Mouse (Mus musculus): Measurements from ENCODE around the gene 2410137M14Rik. TPM values are rescaled to one million over a fixed set of nuclear protein-coding genes. Genes with fewer than 3 reads are reported as not detected.

The 2410137M14Rik gene
- polyA plus RNA-seq, 1 experiment from 2014 or later = not detected

DNA sequence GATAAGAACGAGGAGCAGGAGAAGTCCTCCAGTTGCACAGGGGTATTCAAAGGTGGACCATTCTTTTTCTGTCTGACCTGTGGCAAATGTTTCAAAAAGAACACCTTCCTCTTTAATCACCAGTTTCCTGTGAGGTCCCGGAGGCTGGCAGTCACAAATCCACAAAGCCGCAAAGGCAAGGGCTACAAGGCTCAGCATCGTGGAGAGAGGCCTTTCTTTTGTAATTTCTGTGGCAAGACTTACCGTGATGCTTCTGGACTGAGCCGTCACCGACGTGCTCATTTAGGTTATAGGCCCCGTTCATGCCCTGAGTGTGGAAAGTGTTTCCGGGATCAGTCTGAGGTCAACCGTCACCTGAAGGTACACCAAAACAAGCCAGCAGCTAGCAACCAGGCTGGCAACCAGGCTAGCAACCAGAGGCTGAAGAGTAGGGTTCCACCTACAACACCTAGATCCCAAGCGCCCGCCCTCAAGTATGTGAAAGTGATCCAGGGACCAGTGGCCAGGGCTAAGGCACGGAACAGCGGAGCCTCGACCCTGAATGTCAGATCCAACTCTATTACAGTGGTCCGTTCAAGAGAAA, 28.5 kb upstream of the 2410137M14Rik start:
- Histone ChIP-seq H3K9ac (no peak overlapping the region), H3K4me3 (replicated peaks) (no peak overlapping the region), H3K4me1 (peaks cover 4% of the 10 kb centered on the region; the same call in 1 of the 2 replicates), H3K27me3 (no peaks in the 10 kb centered on the region), H3K27ac (no peak overlapping the region), H3K36me3 (peaks cover 64% of the 10 kb centered on the region), H3K9me3 (replicated peaks) (no peaks in the 10 kb centered on the region), H3K4me2 (no peak overlapping the region)
- no peak for ATAC-seq (replicated peaks; ENCODE audit: low FRiP score)
- WGBS = 94% methylated on average over 17 of the region's 17 CpGs

DNA sequence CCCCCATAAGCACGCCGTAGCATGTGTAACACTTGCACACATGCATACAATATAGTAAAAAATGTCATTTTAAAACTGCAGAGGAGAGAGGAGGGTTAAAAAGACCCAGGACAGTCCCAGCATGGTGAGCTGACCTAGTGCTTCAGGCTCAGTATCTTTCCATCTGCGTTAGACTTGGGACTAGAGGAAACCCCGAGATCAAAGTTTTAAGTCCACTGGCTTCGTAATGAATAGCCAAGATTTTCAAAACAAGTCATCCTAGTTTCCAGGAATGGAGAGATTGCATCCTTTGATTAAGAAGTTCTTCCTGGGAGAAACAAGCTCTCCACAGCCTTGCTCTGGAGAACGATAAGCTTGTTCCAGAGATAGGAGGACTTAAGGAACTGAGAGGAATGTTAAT, 27.1 kb upstream of the 2410137M14Rik start:
- WGBS = 81% methylated on average over 6 of the region's 6 CpGs
- no peak for ATAC-seq (replicated peaks; ENCODE audit: low FRiP score)
- no peak overlapping the region for H3K4me2 ChIP-seq
- peaks cover 66% of the 10 kb centered on the region for H3K36me3 ChIP-seq
- H3K9me3 ChIP-seq (replicated peaks) = no peaks in the 10 kb centered on the region
- H3K4me1 ChIP-seq = peaks cover 10% of the 10 kb centered on the region
- H3K4me3 ChIP-seq (replicated peaks) = no peak overlapping the region
- no peak overlapping the region for H3K9ac ChIP-seq
- no peaks in the 10 kb centered on the region for H3K27me3 ChIP-seq
- no peak overlapping the region for H3K27ac ChIP-seq

DNA sequence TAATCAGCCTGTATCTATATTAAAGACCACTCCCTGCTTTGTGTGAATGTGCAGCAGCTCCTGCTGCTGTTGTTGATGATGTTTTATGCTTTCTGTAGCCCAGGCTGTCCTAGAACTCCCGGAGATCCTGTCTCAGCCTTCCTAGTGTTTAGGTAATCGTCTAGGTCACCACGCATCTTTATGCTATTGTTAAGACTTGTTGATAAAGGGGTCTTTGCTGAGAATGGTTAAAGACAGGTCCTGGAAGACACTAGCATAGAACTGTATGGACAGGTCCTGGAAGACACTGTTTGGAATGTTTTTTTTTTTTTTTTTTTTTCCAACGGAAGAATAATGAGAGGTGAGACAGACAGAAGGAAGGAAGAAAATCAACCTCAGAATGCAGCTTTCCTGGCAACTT, 22.3 kb upstream of the 2410137M14Rik start:
- H3K36me3 ChIP-seq = peaks cover 36% of the 10 kb centered on the region
- no peak for ATAC-seq (replicated peaks; ENCODE audit: low FRiP score)
- no peaks in the 10 kb centered on the region for H3K27me3 ChIP-seq
- peak overlapping the region; percentile 80 for H3K4me2 ChIP-seq
- H3K27ac ChIP-seq = no peak overlapping the region
- no peaks in the 10 kb centered on the region for H3K9me3 ChIP-seq (replicated peaks)
- H3K9ac ChIP-seq = peak overlapping the region; percentile 75
- 36% methylated on average over 4 of the region's 4 CpGs for WGBS
- peak overlapping the region; percentile 60 for H3K4me3 ChIP-seq (replicated peaks)
- peaks cover 11% of the 10 kb centered on the region; the same call in 1 of the 2 replicates for H3K4me1 ChIP-seq

DNA sequence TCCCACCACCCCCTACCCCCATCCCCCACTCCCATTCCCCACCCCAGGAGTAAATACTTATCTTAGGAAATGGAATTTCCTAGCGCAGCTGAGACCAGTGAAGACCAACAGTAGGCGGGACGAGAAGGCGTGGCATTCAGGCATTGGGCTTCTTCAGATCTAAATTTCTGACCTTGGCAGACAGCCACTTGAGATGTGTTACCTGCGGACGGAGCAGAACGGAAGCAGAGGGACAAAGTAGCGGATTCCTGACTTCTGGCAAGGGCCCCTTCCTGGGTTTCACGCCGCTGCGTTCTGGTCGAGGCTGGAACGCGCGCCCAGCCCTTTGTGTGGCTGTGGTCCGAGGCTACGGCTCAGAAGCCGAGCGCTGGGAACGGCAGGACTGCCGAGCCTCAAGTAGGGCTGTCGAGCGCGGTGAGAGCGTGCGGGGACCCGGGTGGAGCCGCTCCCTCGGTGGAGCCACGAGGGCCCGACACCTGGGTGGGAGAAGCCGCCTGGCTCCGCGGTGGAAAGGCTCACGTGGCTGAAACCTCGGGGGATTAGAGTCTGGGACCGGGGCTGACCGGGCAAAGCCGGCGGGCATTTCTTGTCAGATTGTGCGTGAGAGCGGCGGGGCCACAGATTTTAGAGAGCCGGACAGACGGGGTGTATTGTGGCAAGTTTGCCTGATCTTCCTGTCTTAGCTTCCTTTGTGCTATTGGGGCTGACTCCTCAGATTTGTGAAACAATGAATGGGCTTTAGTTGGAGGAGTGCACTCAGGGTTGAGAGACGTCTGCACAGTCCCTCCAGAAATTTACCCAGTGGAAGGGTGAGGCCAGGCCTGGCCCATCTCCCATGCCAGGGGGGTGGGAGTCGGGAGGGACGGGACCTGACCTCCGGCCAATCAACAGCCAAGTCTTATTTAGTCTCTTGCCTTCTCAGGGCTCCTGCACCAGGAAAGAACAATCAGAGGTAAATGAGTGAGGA, 21.6 kb upstream of the 2410137M14Rik start:
- Histone ChIP-seq H3K36me3 (peaks cover 29% of the 10 kb centered on the region), H3K4me3 (replicated peaks) (peak overlapping the region; percentile 60), H3K9ac (peak overlapping the region; percentile 75), H3K27ac (peak overlapping the region; percentile 86), H3K4me2 (peak overlapping the region; percentile 80), H3K4me1 (peaks cover 11% of the 10 kb centered on the region; the same call in 1 of the 2 replicates), H3K9me3 (replicated peaks) (no peaks in the 10 kb centered on the region), H3K27me3 (no peaks in the 10 kb centered on the region)
- under 1% methylated on average over 49 of the region's 49 CpGs for WGBS
- peak; percentile 92 for ATAC-seq (replicated peaks; ENCODE audit: low FRiP score)

DNA sequence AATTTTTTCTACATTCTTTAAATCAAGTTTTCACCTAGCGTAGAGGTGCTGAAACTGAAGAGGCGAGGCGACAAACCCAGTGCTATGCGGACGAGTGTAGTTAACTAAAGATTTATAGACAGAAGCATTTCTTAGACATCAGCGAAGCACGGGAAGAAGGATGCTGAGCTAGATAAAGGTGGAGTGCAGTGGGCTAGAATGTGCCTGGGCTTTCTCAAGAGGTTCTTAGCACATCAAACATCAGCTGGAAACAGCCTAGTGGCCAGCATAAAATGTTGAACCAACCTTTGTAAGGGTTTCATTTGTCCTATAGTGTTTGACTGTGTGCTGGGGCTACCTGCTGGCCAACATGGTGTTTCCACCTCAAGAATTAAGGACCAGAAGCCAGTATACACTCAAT, 19.8 kb upstream of the 2410137M14Rik start, which contains the start of gene Zfp57:
Gene Zfp57, plus strand, starts transcription at position 301 of the 400 bp plus-strand sequence.
- Histone ChIP-seq H3K9ac (no peak within 1 kb of the TSS), H3K4me2 (peak within 1 kb of the TSS; percentile 80), H3K9me3 (replicated peaks) (no peaks in the 10 kb centered on the region), H3K4me3 (replicated peaks) (peak within 1 kb of the TSS; percentile 60), H3K27me3 (no peaks in the 10 kb centered on the region), H3K27ac (no peak within 1 kb of the TSS), H3K36me3 (peaks cover 12% of the 10 kb centered on the region), H3K4me1 (peaks cover 11% of the 10 kb centered on the region; the same call in 1 of the 2 replicates)
- no peak for ATAC-seq (replicated peaks; ENCODE audit: low FRiP score)
- 89% methylated on average over 7 of the region's 7 CpGs for WGBS

DNA sequence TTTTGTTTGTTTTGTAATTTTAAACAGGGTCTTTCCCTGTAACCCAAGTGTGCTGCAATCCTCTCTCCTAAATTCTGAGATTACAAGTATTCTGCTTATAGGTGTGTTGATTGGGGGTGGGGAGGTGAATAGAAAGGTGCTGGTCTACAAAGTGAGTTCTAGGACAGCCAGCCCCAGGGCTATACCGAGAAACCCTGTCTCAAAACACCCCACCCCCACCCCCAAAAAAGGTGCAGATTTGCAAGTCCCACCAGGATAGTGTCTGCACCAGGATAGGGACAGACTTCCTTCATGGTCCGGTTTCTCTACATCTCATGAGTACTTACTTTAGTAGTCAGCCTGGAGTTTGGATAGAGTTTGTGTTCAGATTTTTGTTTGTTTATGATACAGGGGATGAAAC, 17.4 kb upstream of the 2410137M14Rik start:
- Histone ChIP-seq H3K4me2 (no peak overlapping the region), H3K9ac (no peak overlapping the region), H3K27ac (no peak overlapping the region), H3K4me3 (replicated peaks) (no peak overlapping the region), H3K4me1 (peaks cover 9% of the 10 kb centered on the region; the same call in 1 of the 2 replicates), H3K9me3 (replicated peaks) (no peaks in the 10 kb centered on the region), H3K36me3 (no peaks in the 10 kb centered on the region), H3K27me3 (no peaks in the 10 kb centered on the region)
- no peak for ATAC-seq (replicated peaks; ENCODE audit: low FRiP score)
- 76% methylated on average over 2 of the region's 2 CpGs for WGBS

DNA sequence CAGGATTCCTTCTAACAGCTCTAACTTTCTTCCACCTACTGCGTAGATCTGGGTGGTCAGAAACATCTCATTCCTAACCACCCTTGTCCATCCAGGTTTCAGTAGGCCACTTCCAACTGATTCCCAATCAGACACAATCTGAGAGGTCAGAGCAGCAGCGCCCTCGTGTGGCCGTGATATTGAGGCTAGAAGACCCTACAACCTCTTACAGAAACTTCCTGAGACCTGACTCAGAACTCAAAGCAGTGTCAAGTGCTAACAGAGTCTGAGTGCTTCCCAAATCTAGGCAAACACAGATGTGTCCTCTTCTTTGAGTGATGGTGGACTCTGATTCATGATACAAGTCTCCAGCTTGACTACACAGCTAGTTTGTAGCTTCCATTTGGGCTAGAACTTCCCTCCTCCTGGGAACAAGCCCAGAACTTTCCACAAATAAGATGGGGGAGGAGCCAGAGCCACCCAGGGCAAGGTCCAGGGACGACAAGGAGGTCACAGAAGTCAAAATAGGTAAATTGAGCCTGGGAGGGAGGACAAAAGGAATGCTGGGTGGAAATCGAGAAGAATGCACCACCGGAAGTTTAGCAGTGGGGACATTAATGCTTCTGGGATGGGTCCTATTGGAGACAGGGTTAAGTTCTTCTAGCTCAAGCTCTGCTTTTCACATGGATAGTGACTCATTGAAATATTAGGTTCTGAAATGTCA, 16.1 kb upstream of the 2410137M14Rik start:
- Histone ChIP-seq H3K9ac (no peak overlapping the region), H3K9me3 (replicated peaks) (no peaks in the 10 kb centered on the region), H3K36me3 (no peaks in the 10 kb centered on the region), H3K4me3 (replicated peaks) (no peak overlapping the region), H3K27me3 (no peaks in the 10 kb centered on the region), H3K4me2 (no peak overlapping the region), H3K27ac (no peak overlapping the region), H3K4me1 (0 out of 2 replicates have a peak, but pooled peaks cover 2% of the 10 kb centered on the region)
- ATAC-seq (replicated peaks; ENCODE audit: low FRiP score) = peak; percentile 43; the same call in 1 of the 2 replicates
- WGBS = 20% methylated on average over 7 of the region's 7 CpGs

DNA sequence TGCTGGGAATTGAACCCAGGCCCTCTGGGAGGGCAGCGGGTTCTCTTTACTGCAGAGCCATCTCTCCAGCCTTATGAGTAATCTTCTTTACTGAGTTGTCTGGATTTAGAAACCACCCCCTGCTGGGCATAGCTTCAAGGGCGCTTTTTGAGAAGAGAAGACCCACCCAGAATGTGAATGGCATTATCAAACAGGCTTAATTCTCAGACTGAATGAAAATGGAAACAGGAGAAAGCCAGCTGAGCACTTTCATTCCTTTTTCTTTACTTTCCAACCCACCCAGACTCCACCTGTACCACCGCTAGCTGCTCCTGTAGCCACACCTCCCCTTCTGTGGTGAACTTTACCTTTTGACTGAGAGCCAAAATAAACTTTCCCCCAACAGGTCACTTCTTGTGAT, 14.4 kb upstream of the 2410137M14Rik start:
- Histone ChIP-seq H3K27me3 (no peaks in the 10 kb centered on the region; the same call in 1 of the 2 replicates), H3K4me1 (no peaks in the 10 kb centered on the region), H3K9me3 (replicated peaks) (no peaks in the 10 kb centered on the region), H3K9ac (no peak overlapping the region), H3K36me3 (no peaks in the 10 kb centered on the region), H3K4me3 (replicated peaks) (no peak overlapping the region), H3K4me2 (no peak overlapping the region), H3K27ac (no peak overlapping the region)
- WGBS = 70% methylated on average over 3 of the region's 3 CpGs
- ATAC-seq (replicated peaks; ENCODE audit: low FRiP score) = no peak

DNA sequence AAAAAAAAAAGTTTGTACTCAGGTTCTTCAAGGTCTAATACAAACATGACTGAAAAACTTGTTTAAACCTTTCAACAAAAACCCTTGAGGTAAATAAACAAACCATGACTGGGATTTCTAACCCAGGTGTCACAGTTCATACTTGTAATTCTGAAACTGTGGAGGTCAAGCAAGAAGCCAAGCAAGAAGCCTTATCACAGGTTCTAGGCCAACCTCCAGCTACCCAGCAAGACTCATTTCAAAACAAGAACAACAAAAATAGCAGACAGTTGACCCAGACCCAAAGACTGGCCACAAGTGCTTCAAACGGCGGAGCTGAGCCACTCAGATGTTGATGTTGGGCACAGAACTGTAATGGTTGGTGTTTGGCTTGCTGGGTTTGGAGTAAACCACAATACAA, 13.5 kb upstream of the 2410137M14Rik start:
- 73% methylated on average over 2 of the region's 2 CpGs for WGBS
- no peak for ATAC-seq (replicated peaks; ENCODE audit: low FRiP score)

DNA sequence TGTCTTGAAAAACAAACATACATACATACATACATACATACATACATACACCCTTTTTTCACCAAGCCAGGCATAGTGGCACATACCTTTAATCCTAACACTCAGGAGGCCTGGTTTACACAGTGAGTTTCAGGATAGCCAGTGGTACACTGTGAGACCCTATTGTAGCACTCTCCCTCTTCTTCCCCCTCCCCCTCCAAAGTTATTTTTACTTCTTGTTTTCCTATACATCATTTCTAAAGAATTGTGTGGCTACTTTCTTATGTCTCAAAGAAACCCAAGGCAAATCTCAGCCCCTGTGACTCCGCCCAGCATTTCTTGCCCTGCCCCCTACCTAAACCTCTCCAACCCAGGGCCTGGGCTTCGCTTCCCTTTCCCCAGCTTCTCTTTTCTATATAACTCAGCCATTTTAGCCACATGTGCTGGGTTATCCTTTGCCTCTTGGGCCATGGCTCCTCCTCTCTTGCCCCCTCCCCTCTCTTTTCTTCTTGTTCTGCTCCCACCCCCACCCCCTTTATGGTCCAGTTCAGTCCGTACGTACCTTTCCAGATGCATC, 12.8 kb upstream of the 2410137M14Rik start:
- WGBS = 90% methylated on average over 4 of the region's 4 CpGs
- Histone ChIP-seq H3K36me3 (no peaks in the 10 kb centered on the region), H3K27ac (no peak overlapping the region), H3K27me3 (peaks cover 9% of the 10 kb centered on the region), H3K4me2 (no peak overlapping the region), H3K9me3 (replicated peaks) (no peaks in the 10 kb centered on the region), H3K4me3 (replicated peaks) (no peak overlapping the region), H3K4me1 (no peaks in the 10 kb centered on the region), H3K9ac (no peak overlapping the region)
- ATAC-seq (replicated peaks; ENCODE audit: low FRiP score) = no peak

More for the DNA sequence above, 13.5 kb upstream of the 2410137M14Rik start:
- peaks cover 2% of the 10 kb centered on the region for H3K27me3 ChIP-seq
- no peaks in the 10 kb centered on the region for H3K4me1 ChIP-seq
- H3K36me3 ChIP-seq = no peaks in the 10 kb centered on the region
- no peak overlapping the region for H3K4me2 ChIP-seq
- no peak overlapping the region for H3K27ac ChIP-seq
- H3K4me3 ChIP-seq (replicated peaks) = no peak overlapping the region
- H3K9ac ChIP-seq = no peak overlapping the region
- H3K9me3 ChIP-seq (replicated peaks) = no peaks in the 10 kb centered on the region

DNA sequence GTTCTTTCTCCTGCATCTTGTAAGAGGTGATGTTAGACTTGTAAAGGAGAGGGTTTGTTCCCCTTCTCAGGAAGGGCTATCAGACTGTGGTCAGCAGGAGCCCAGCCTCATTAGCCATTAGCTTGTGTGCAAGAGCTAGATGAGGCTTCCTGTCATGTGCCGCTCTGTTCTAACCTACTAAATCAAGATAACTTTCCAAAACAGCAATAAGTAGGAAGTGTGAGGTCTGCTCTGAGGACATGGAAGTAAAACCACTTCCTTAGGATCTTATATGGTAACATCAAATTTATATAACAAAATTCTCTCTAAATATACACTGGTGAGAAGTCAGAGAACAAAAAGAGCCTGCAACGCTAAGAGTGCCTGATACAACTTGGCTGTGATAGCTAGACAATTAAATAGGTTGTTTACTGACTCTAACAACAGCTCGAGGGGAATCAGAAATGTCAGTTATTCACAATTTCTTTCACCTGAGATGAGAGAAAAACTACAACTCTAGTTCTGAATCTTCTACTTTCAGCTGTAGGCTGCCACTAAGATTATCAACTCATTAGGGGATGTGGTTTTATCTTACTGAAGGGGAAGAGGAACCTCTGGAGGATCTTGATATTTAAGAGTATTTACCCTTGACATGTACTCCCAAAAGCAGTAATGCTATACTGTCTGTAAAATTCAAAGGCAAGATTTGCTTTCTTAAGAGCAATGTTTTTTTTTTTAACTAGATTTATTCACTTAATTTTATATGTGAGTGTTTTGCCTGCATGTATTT, 11.5 kb upstream of the 2410137M14Rik start:
- no peak overlapping the region for H3K4me2 ChIP-seq
- ATAC-seq (replicated peaks; ENCODE audit: low FRiP score) = no peak
- no peak overlapping the region for H3K4me3 ChIP-seq (replicated peaks)
- peaks cover 22% of the 10 kb centered on the region for H3K27me3 ChIP-seq
- H3K9ac ChIP-seq = no peak overlapping the region
- H3K36me3 ChIP-seq = no peaks in the 10 kb centered on the region
- WGBS = 60% methylated on average over 3 of the region's 3 CpGs
- no peaks in the 10 kb centered on the region for H3K9me3 ChIP-seq (replicated peaks)
- peaks cover 4% of the 10 kb centered on the region; the same call in 1 of the 2 replicates for H3K4me1 ChIP-seq
- H3K27ac ChIP-seq = no peak overlapping the region
